Mouse (Mus musculus) central nervous system, embryonic 18 days (tissue): ENCODE data around the gene Itgb1bp1. TPM values are rescaled to one million over a fixed set of nuclear protein-coding genes. Genes with fewer than 3 reads are reported as not detected.

Experiments used
- polyA plus RNA-seq: library from polyadenylated mRNA; depleted of rRNA; stranded (reverse); fragments of >200 nt; gene quantifications from 2 replicates; pipeline ENCODE4 v1.2.3, GENCODE M21; 2012; rRNA removed

Gene Itgb1bp1
- 26.3 and 27.6 TPM in 2 replicates for polyA plus RNA-seq

GRCm38 (mm10) chr12:21286243-21286622, at the start of gene Itgb1bp1:
TSS of gene Itgb1bp1 (minus strand) at chr12:21286284.

GRCm38 (mm10) chr12:21315923-21316868, 30.1 kb upstream of the Itgb1bp1 start, which contains the start of gene Iah1:
TSS of gene Iah1 (plus strand) at chr12:21316389.

GRCm38 (mm10) chr12:21284761-21285441, 1.2 kb downstream of the Itgb1bp1 start, which contains the start of gene Cpsf3:
TSS of gene Cpsf3 (plus strand) at chr12:21285391.

Other genes starting within 250 kb of the Itgb1bp1 start
- 81.9 and 86.8 TPM in 2 replicates for gene Cpsf3, start 893 bp downstream of the Itgb1bp1 start, polyA plus RNA-seq
- 31.0 and 35.1 TPM in 2 replicates for gene Iah1, start 30.1 kb upstream of the Itgb1bp1 start, polyA plus RNA-seq
- 16.8 and 18.9 TPM in 2 replicates for gene Adam17, start 87.3 kb upstream of the Itgb1bp1 start, polyA plus RNA-seq
- gene Ywhaq, start 131.4 kb upstream of the Itgb1bp1 start, polyA plus RNA-seq, result 567 and 571 TPM in 2 replicates